Mouse (Mus musculus): ENCODE results near the gene Rhbdf2. TPM values are rescaled to one million over a fixed set of nuclear protein-coding genes. Genes with fewer than 3 reads are reported as not detected.

Gene Rhbdf2
- 0.29 and 0.50 TPM in 2 replicates for polyA plus RNA-seq (2021; fragmentation: Nextera tagmentation)
- long read RNA-seq, experiment 1: 0 reads
- long read RNA-seq, experiment 2, partial matches to known transcripts: 1 of 4 reads
- long read RNA-seq, experiment 2, other reads (novel, unspliced or antisense): 0 of 4 reads

GRCm38 (mm10) chr11:116626299-116627071, at the start of gene Rhbdf2:
Gene Rhbdf2, minus strand, starts transcription at chr11:116627019.

GRCm38 (mm10) chr11:116654255-116654821, 27.5 kb upstream of the Rhbdf2 start, which contains the start of gene Cygb:
Gene Cygb, minus strand, starts transcription at chr11:116654313.

GRCm38 (mm10) chr11:116653234-116653633, 26.4 kb upstream of the Rhbdf2 start, which contains the start of gene Prcd:
Gene Prcd, plus strand, starts transcription at chr11:116653534.

GRCm38 (mm10) chr11:116586310-116586709, 40.5 kb downstream of the Rhbdf2 start, which contains the start of gene Aanat:
Gene Aanat, plus strand, starts transcription at chr11:116586432.

GRCm38 (mm10) chr11:116581376-116581814, 45.4 kb downstream of the Rhbdf2 start, which contains the start of gene Ube2o:
Gene Ube2o, minus strand, starts transcription at chr11:116581447.

Other genes with a start within 250 kb of the Rhbdf2 start
- 29.6 and 31.2 TPM in 2 replicates for gene Rnf157, start 214.0 kb downstream of the Rhbdf2 start, polyA plus RNA-seq (2021; fragmentation: Nextera tagmentation)
- 4.3 and 6.8 TPM in 2 replicates for gene Ubald2, start 192.9 kb downstream of the Rhbdf2 start, polyA plus RNA-seq (2021; fragmentation: Nextera tagmentation)
- gene Qrich2, start 160.8 kb downstream of the Rhbdf2 start, polyA plus RNA-seq (2021; fragmentation: Nextera tagmentation): 0.18 TPM in 1 of 2 replicates, not detected in the other
- gene Prpsap1, start 132.8 kb downstream of the Rhbdf2 start, polyA plus RNA-seq (2021; fragmentation: Nextera tagmentation): 58.7 and 68.3 TPM in 2 replicates
- 0.93 and 3.0 TPM in 2 replicates for gene Sphk1, start 96.1 kb downstream of the Rhbdf2 start, polyA plus RNA-seq (2021; fragmentation: Nextera tagmentation)
- 13.6 TPM in 2 replicates for gene Ube2o, start 45.6 kb downstream of the Rhbdf2 start, polyA plus RNA-seq (2021; fragmentation: Nextera tagmentation)
- gene Aanat, start 40.6 kb downstream of the Rhbdf2 start, polyA plus RNA-seq (2021; fragmentation: Nextera tagmentation): not detected in 2 replicates
- 7.2 and 22.4 TPM in 2 replicates for gene Prcd, start 26.5 kb upstream of the Rhbdf2 start, polyA plus RNA-seq (2021; fragmentation: Nextera tagmentation)
- gene Cygb, start 27.3 kb upstream of the Rhbdf2 start, polyA plus RNA-seq (2021; fragmentation: Nextera tagmentation): 27.4 and 28.1 TPM in 2 replicates
- gene St6galnac1, start 148.5 kb upstream of the Rhbdf2 start, polyA plus RNA-seq (2021; fragmentation: Nextera tagmentation): not detected in 2 replicates
- 7.5 and 9.3 TPM in 2 replicates for gene Mxra7, start 201.0 kb upstream of the Rhbdf2 start, polyA plus RNA-seq (2021; fragmentation: Nextera tagmentation)
- 70.0 and 77.6 TPM in 2 replicates for gene Mettl23, start 216.3 kb upstream of the Rhbdf2 start, polyA plus RNA-seq (2021; fragmentation: Nextera tagmentation)
- gene Jmjd6, start 216.4 kb upstream of the Rhbdf2 start, polyA plus RNA-seq (2021; fragmentation: Nextera tagmentation): 20.6 and 21.2 TPM in 2 replicates
- gene Mfsd11, start 225.4 kb upstream of the Rhbdf2 start, polyA plus RNA-seq (2021; fragmentation: Nextera tagmentation): 27.9 and 28.8 TPM in 2 replicates
- gene Srsf2, start 226.1 kb upstream of the Rhbdf2 start, polyA plus RNA-seq (2021; fragmentation: Nextera tagmentation): 89.1 and 110 TPM in 2 replicates